Mouse (Mus musculus): ENCODE results near the gene Sap30bp.

- TF ChIP-seq CTCF (IDR thresholded peaks at IDR 0.05; ENCODE audit: low read depth, low read length) (no peak), POLR2A (IDR thresholded peaks at IDR 0.05; ENCODE audit: borderline replicate concordance, low read depth, low read length) (no peak)
Measured at GRCm38 (mm10) chr11:116012262-116012947, 79.3 kb downstream of the Sap30bp start, which contains the start of gene Galk1.
